Mouse (Mus musculus) E14TG2a.4 (cell line): ENCODE measurements around the gene Clybl.

ENCODE experiments used
- CTCF ChIP-seq: conservative IDR thresholded peaks from 2 replicates; pipeline ENCODE4 v1.5.1; 2014; ENCODE audit warnings: low read length
- POU5F1 ChIP-seq: IDR thresholded peaks from 2 replicates; pipeline ENCODE4 v1.6.1; 2014; ENCODE audit warnings: low read length, borderline replicate concordance

- TF ChIP-seq CTCF (no peak), POU5F1 (no peak)
Measured at GRCm38 (mm10) chr14:122384447-122385237, 203.1 kb downstream of the Clybl start.
